Mouse (Mus musculus): ENCODE results near the gene Mad1l1. TPM values are rescaled to one million over a fixed set of nuclear protein-coding genes. Genes with fewer than 3 reads are reported as not detected.

Gene Mad1l1
- total RNA-seq, 2 experiments from 2014 or later, result 20.1 to 20.7 TPM

DNA sequence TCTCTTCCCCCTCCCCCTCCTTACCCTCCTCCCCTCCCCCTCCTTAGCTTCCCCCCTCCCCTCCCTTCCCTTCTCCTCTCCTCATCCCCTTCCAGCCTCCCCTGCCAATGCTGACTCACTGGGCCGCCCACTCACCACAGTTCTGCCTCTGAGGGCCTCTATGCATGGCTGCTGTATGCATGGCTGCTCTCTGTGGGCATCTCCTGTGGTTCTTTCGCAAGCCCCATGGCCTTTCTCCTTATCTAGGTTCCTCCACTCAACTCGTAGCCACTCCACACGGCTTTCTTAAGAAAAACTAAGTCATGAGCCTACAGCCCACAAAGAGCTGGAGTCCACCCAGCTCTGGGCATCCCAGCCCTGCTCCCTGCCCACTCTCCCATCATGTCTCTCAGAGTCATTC is 172.1 kb downstream of the Mad1l1 start:
- no peak for DNase-seq (ENCODE audit: low spot score in 2 of 2)

DNA sequence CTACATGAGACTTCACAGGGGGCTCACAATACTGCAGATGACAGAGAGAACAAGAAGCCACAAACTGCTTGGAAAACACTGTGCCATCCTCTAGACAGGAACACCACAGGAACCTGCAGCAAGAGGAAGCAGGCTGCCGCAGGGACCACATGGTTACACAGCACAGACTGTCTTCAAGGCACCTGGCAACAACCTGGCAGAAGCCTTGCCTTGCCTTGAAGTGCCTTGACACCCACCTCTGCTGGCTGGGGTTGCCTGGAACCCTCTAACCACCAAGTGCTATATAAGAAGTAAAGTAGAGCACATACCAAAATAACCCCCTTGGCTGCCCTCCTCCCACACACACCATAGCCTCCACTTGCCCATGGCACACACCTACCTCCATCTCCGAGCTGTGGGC is 177.8 kb downstream of the Mad1l1 start:
- DNase-seq (ENCODE audit: low spot score in 2 of 2), result no peak

DNA sequence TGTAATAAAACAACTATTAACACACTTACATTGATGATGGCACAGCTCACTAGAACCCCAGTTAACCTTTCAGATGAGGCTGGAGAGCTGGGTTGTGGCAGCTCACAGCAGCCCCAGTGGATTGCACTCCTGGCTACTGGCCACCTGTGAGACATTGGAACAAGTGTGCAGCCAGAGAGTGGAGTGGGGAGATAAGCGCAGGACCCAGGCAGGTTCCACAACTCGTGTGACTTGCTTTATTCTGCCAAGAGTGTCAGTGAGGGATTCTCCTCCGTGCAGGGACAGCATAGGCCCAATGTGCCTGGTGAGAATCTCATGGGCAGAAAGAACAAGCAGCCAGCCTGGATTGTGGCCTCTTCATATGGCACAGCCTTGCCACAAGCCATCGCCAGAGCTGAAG is 180.0 kb downstream of the Mad1l1 start:
- DNase-seq (ENCODE audit: low spot score in 2 of 2), result no peak

DNA sequence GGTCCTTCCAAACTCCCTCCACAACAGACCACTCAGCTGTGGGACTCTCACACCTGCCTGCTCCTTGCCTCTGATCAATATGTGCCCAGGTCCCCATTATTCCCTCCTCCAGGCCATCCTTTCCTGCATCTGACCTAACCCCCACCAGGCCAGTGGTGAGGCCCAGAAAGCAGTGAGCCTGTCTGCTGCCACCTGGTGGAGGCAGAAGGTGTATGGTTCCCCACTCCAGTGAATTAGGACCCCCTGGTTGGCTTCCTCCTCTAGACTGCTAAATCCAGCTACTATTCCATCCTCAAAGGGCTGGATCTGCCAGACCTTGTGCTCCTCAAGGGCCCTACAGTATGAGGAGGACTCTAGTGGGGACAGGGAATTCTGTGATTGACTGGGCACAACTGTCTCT is 181.1 kb downstream of the Mad1l1 start:
- DNase-seq (ENCODE audit: low spot score in 2 of 2), result peak; percentile 75 to 80

DNA sequence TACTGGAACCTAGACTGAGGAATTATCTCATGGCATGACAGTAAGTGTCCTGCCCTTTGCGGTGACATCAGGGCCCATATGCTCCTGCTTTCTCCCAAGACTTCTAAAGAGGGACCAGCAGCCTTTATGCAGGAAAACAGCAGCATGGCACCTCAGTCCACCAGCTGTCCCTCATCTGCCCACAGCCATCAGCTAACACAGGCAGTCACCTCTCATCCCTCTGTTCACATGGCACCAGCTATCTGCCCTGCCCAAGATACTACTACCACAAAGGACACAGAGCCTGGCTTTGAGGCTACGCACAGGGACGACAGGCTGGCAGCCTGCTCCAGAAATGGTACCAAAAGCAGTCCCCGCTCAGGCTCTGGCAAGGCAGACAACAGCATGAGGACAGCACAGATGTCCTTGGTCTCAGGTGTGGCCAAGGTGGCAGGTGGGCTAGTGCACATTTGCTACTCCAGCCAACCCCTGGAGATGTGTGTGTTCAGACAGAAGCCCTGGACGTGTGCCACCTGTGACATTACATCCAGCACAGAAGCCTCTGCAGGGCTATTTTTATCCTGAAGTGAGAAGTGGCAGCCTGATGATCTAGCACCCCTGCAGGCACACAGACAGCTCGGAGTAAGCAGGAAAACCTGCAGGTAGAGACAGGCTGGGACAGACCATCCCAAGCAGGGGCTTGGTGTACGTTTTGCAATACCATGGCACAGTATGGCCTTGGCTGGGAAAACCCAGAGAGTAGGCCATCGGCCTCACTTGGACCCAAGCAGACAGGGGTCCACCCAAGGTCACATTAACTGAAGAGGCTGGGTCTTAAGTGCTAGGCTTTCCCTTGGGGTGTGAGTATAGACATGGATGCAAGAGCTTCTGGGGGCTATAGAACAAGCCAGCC is 185.4 kb downstream of the Mad1l1 start:
- DNase-seq (ENCODE audit: low spot score in 2 of 2), result no peak

DNA sequence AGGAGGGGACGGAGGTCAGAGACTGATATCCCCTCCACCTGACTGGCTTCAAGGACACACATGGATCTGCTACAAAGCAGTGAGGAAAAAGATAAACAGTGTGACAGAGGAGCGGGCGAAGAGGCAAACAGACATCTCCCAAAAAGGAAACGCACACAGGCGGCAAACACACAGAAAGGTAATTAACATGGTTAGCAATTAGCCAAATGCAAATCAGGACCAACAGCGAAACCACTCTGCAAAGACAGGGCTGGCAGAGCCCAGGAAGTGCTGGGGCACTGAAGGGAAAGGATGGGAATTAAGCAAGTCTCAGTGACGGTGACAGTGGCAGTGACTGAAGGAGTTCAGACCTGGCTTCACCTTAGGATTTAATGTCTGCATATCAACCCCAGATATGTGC is 187.3 kb downstream of the Mad1l1 start:
- no peak for DNase-seq (ENCODE audit: low spot score in 2 of 2)

DNA sequence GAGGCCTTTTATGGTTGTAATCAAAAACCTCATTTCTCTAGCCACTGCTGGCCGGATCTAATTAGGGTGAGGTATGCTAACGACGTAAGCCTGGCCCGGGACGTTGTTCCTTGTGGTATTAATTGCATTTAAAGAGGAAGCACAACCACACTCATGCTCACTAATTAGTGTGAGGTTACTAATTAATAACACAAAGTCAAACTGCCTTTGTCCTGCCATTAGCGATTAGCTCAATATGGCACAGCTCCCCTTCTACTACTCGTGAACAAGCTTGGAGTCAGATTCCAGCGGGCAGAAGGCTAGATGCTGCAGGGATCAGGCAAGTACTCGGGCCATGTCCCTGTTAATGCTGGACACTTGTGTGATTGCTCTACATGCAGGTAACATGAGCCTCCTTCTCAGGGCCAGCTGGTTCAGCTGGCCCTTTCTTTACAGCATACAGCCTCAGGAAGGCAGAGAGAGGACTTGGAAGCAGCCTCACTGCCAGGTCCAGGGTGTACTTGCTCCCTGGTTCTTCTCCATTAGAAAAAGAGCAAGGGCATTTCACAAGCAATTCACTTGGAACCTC is 192.9 kb downstream of the Mad1l1 start:
- DNase-seq (ENCODE audit: low spot score in 2 of 2), result no peak

DNA sequence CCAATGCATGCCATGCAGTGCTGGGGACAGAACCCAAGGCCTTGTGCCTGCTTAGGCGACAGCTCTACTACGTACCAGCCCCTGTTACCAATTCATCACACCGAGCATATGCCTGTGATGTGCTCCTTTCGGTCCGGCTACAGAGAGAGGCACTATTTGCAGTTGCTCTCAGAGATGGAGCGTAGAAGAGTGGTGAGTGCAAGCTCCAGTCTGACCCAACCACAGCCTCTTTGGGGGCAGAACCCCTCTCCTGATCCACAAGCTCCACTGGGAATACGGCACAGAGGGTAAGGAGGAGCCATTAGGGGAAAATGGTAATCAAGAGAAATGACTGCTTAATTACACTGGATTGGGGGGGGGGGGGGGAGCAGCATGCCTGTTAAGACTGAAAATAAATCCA is 193.4 kb downstream of the Mad1l1 start:
- no peak for DNase-seq (ENCODE audit: low spot score in 2 of 2)

DNA sequence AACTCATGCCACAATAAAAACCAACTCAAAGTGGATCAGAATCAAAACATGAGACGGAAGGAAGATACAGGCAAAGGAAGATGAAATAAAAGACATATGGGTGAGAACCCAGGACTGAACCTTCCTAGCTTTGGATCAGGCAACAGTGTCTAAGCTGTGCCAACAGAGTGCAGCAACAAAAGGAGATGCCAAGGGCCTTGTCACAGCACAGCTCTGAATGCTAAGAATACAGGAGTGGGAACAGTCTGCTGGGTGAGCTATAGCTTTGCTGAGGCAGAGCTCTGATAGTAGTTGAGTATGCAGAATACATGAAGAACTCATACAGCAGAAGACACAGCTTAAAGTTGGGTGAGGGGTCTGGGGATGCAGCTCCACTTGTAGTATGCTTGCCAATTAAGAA is 196.7 kb downstream of the Mad1l1 start:
- DNase-seq (ENCODE audit: low spot score in 2 of 2), result no peak

DNA sequence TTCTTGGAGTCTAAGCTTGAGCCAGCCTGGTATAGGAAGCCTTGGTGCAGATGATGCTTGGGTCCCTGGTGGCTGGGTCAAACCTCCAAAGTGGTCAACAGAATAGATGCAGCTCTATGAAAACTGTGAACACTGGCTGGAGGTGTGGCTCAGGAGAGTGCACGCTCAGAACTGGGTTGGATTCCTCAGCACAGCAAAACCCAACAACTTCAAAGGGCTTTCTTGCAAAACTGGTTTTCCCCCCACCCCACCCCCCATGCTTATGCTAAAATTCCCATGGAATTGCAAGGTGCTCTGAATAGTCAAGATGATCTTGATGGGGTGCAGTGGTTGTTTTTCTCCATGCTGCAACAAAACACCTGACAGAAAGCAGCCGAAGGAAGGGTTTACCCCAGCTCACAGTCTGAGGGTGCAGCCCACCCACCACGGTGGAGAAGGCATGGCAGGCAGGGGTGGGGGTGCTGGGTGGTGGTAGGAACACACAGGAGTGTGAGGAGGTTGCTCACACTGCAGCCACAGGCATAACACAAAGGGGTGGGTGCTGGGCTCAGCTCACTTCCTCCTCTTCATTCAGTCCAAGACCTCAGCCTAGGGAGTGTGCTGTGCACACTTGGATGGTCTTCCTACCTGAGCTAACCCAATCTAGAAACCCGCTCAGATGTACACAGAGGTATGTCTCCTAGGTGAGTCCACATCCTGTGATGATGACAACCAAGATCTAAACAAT is 197.5 kb downstream of the Mad1l1 start:
- no peak for DNase-seq (ENCODE audit: low spot score in 2 of 2)

DNA sequence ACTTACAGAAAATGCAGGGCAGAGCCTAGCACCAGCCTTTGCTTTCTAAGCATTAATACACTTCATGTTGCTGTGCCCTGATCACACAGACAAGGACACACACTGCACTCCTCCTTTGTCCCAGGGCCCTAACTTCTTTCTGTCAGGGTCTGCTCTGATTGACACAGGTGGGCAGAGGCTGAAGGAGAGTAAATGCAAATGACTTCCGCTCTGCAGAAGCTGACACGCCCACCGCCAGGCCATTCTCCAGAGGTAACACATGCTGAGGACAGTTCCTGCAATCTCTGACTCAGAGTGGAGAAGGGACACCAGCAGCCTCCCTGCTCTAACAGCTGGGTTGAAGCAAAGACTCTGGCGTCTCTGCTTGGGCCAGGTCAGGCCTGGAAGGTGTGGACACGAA is 198.2 kb downstream of the Mad1l1 start:
- DNase-seq (ENCODE audit: low spot score in 2 of 2), result no peak

DNA sequence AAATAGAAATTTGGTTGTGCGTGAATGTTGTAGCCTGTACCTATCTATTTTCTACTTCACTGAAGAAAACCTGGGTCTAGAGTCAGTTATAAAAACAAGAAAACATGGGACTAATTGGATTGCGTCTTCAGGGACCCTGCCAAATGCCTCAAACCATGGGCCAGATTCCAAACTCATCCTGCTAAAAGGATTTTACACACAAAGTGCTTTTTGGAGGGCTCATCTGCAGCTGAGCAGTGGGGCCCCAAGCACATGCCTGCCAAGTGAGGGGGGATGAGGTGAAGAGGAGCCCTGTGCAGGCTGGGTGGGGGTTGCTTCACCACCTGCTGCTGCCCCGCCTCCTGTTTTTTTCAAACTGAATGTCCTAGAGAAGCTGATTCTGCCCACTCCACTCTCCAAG is 199.4 kb downstream of the Mad1l1 start:
- peak; percentile 43 to 48 for DNase-seq (ENCODE audit: low spot score in 2 of 2)

DNA sequence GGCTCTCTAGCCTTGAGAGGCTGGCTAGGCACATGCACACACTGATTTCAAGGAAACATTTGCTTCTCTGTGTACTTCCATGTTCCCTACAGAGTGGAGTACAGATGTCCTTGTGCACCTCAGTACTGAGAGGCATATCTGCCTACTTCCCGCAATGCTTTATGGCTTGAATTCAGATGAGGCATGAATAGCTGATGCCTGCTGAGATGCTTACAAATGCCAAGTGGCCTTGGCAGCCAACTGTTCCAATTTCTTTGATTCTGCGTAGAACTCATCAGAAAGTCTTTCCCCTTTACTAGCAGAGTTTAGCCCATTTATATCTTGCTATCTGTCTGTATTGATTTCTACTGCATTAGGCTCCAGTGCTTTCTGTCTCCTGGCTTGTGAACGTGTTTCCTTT is 202.4 kb downstream of the Mad1l1 start:
- DNase-seq (ENCODE audit: low spot score in 2 of 2), result no peak

DNA sequence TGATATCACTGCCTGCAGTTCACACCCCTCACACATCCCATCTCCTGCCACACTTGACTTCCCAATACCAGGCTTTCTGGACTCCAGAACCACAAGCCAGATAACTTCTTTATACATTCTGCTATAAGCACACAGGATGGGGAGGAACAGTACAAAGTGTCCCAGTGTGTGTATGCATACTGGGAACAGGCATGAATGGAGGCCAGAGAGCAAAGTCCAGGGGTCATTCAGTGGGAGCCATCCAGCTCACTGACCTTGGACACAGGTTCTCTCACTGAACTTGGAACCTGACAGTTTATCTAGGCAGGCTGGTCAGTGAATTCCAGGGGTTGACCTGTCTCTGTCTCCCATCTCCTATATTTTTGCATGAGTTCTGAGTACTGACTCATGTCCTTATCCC is 203.4 kb downstream of the Mad1l1 start:
- DNase-seq (ENCODE audit: low spot score in 2 of 2), result no peak

DNA sequence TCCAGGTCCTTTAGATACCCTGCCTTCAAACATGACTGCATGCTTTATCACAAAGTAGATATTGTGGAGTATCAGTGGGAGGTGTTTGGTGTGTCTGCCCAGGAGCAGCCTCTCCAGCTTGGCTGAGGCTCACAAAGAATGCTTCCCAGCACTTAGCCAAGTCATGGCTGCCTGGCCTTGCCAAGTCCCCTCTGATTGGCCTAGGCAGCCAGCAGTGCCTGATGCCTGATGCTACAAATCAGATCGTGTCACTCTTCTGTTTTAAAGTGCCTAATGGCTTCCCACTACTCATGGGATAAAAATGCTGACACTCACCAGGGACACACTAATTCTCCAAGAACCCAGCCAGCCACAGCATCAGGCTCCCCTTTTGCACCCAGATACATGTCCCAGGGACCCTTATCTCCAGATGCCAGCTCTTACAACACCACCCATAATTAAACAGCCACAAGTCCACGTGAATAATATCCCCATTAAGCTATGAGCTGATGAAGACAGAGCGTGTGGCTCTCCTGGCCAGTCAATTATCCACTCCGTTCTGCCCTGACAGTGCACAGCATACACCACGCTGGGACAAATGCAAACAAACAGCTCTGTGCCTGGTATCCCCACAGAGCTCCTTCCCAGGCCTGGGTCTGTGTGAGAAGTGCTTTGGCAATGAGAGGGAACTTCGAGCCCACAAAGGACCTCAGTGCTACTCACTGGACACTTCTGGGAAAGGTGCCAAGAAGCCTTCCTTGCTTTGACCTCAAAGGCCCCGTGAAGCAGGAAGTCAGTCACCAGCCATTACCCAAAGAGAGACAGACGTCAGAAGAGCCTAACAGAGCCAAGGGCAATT is 205.7 kb downstream of the Mad1l1 start:
- peak; percentile 40 to 46 for DNase-seq (ENCODE audit: low spot score in 2 of 2)

DNA sequence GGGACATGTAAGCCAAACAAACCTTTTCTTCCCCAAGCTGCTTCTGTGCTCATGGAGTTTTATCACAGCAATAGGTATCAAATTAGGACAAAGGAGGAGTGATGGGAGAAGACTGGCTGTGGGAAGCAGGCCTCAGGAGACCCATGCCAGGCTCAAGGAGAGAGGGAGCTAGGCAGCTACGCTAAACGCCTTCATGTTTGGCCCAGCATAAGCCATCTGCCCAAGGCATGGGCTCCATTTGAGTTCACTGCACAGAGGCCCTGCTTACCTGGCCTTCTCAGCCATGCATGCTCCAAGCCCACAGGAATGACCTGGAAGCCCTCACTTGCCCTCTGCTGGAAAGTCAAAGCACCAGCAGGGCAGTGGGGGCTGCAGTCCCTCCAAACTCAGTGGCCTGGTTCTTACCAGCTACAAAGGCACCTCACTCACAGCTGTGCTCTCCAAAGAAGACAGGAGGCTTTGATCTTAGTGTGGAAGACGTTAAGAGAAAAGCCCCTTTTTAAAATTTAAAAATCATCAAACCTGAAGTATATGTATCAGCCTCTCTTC is 206.8 kb downstream of the Mad1l1 start:
- DNase-seq (ENCODE audit: low spot score in 2 of 2), result no peak

DNA sequence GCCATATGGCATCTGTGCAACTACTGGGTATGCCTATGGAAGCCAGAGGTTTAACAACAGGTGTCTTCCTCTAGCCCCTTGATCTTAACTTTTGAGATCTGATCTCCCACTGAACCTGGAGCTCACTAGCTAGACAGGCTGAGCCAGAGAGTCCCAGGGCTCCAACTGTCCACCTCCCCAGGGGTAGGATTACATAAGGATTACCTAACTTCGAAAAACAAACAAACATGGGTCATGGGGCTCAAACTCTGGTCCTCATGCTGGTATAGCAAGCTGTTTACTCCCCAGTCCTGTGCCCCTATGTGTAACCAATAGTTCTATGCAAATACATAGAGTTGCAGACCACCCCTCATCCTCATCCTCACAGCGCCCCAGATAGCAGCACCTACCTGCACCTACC is 208.1 kb downstream of the Mad1l1 start:
- no peak for DNase-seq (ENCODE audit: low spot score in 2 of 2)

DNA sequence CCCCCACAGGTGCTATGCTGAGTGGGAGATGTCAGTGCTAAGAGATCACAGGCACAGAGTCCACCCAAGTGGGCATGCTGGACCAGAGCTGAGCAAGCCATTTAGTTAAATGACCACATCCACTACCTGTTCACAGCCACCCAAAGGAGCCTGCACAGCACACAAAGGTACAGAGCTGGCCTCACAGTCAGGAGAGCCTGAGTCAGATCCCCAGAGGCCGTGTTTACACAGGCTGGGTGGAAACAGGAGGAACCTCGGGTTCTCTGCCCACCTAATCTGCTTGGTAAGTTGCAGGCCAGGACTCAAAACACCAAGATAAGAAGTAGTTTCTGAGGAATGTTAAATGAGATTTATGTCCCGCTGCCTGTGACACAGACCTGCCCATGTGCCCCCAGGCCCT is 211.3 kb downstream of the Mad1l1 start:
- no peak for DNase-seq (ENCODE audit: low spot score in 2 of 2)

DNA sequence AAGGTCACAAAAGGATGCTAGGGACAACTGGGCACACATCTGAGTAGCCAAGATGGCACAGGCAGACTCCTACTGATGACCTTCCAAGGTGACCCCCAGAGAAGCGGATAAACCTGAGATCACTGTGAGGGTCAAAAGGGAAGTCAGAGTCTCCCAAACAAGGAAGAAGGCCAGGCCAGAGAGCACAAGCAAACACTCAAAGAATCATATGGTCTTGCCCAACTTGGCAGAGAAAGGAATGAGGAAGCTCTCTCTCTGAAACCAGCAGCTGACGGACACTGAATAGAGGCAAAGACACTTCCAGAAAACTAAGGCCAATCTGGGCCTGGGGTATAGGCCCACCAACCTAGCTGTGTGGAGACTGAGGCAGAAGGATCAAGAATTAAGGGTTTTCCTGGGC is 213.4 kb downstream of the Mad1l1 start:
- DNase-seq (ENCODE audit: low spot score in 2 of 2), result no peak

DNA sequence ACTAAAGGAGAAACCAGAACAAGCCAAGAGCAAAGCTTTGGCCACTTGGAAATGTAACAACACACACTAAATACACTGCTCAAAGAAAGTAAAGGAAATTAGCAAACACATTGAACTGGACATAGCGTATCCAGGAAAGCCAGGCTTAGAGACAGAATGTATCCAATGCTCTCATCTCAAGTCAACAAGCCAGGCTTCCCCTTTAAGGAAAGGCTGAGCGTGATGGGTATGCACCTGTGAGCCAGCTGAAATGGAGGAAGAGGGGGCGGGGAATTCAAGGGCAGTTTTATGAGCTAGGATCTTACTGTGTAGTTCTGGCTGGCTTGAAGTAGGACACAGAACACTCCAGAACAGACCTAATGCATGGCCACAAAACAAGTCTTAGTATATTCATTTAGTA is 215.3 kb downstream of the Mad1l1 start:
- DNase-seq (ENCODE audit: low spot score in 2 of 2), result no peak

DNA sequence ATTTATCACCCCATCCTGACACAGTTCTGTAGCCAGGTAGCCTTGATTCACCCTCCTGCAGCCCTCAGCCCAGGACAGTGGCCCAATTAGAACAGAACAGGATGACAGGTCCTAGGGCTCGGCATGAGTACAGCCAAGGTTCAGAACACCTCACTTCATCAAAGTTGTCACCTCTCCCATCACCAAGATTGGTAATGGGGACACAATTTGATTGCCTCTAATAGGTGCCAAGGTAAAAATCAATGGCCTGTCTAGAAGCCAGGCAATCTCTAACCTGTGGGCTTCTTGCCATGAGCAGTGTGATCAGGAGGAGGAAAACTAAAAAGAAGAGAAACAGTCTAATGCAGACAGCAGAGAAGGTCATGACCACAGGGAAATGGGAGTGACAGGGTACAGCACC is 216.5 kb downstream of the Mad1l1 start:
- no peak for DNase-seq (ENCODE audit: low spot score in 2 of 2)

All from layer of hippocampus, postnatal 10 days (tissue).